Mouse (Mus musculus): ENCODE measurements around the gene Gm6657.

Gene Gm6657

GRCm38 (mm10) chr12:78193942-78194341, at the start of gene Gm6657:
Gm6657 (plus strand) TSS chr12:78194242.
- no peak for DNase-seq (ENCODE audit: low read depth, low spot score)

- no peak for DNase-seq (ENCODE audit: low read depth, low spot score)
Observed at GRCm38 (mm10) chr12:78153308-78154002, 40.6 kb upstream of the Gm6657 start.

- no peak for DNase-seq (ENCODE audit: low read depth, low spot score)
Observed at GRCm38 (mm10) chr12:78170178-78170577, 23.9 kb upstream of the Gm6657 start.

GRCm38 (mm10) chr12:78173945-78174344, 20.1 kb upstream of the Gm6657 start:
- no peak for DNase-seq (ENCODE audit: low read depth, low spot score)

- DNase-seq (ENCODE audit: low read depth, low spot score) = no peak
Observed at GRCm38 (mm10) chr12:78174671-78175070, 19.4 kb upstream of the Gm6657 start.

GRCm38 (mm10) chr12:78181452-78181851, 12.6 kb upstream of the Gm6657 start:
- no peak for DNase-seq (ENCODE audit: low read depth, low spot score)

GRCm38 (mm10) chr12:78195368-78195767, 1.3 kb downstream of the Gm6657 start:
- DNase-seq (ENCODE audit: low read depth, low spot score) = no peak

- no peak for DNase-seq (ENCODE audit: low read depth, low spot score)
Observed at GRCm38 (mm10) chr12:78203646-78204045, 9.6 kb downstream of the Gm6657 start.

GRCm38 (mm10) chr12:78205915-78206570, 12.0 kb downstream of the Gm6657 start:
- DNase-seq (ENCODE audit: low read depth, low spot score) = peak; percentile 56

GRCm38 (mm10) chr12:78206571-78206960, 12.5 kb downstream of the Gm6657 start:
- no peak for DNase-seq (ENCODE audit: low read depth, low spot score)

GRCm38 (mm10) chr12:78209856-78210255, 15.8 kb downstream of the Gm6657 start:
- DNase-seq (ENCODE audit: low read depth, low spot score) = no peak

- DNase-seq (ENCODE audit: low read depth, low spot score) = no peak
Observed at GRCm38 (mm10) chr12:78215490-78215889, 21.4 kb downstream of the Gm6657 start.

- no peak for DNase-seq (ENCODE audit: low read depth, low spot score)
Observed at GRCm38 (mm10) chr12:78219191-78219825, 25.3 kb downstream of the Gm6657 start.

GRCm38 (mm10) chr12:78225707-78226518, 31.9 kb downstream of the Gm6657 start, which contains the start of gene Gphn:
Gphn (plus strand) TSS chr12:78226379.
- DNase-seq (ENCODE audit: low read depth, low spot score) = peak; percentile 92

GRCm38 (mm10) chr12:78226519-78226875, 32.5 kb downstream of the Gm6657 start:
- peak; percentile 73 for DNase-seq (ENCODE audit: low read depth, low spot score)

GRCm38 (mm10) chr12:78227021-78227932, 33.2 kb downstream of the Gm6657 start:
- DNase-seq (ENCODE audit: low read depth, low spot score) = no peak

- DNase-seq (ENCODE audit: low read depth, low spot score) = no peak
Observed at GRCm38 (mm10) chr12:78228139-78228538, 34.1 kb downstream of the Gm6657 start.

GRCm38 (mm10) chr12:78232560-78232959, 38.5 kb downstream of the Gm6657 start:
- DNase-seq (ENCODE audit: low read depth, low spot score) = no peak

- DNase-seq (ENCODE audit: low read depth, low spot score) = no peak
Observed at GRCm38 (mm10) chr12:78248366-78248765, 54.3 kb downstream of the Gm6657 start.

GRCm38 (mm10) chr12:78249151-78249550, 55.1 kb downstream of the Gm6657 start:
- DNase-seq (ENCODE audit: low read depth, low spot score) = no peak

All from telencephalon, adult 2 months (tissue).